Comparison of ENCODE assay signal across 8 mouse cellular contexts in genomic region chr4:41722918-41723351, GRCm38 (mm10). TPM values are rescaled to one million over a fixed set of nuclear protein-coding genes. Genes with fewer than 3 reads are reported as not detected.
DNase-seq lines count a peak whose midpoint lies in the region; ATAC-seq and TF ChIP-seq lines count a peak whose summit lies in the region.

Dctn3 (minus strand) TSS chr4:41723170.

- H3K9me3 ChIP-seq in hindbrain, embryonic 13.5 days, result no peaks in the 10 kb centered on the region

- H3K9ac ChIP-seq in hindbrain, embryonic 13.5 days, result peak within 1 kb of the TSS; percentile 95

- peak within 1 kb of the TSS; percentile 88 for H3K4me2 ChIP-seq in hindbrain, embryonic 13.5 days

- H3K4me1 ChIP-seq in hindbrain, embryonic 13.5 days (replicated peaks), result peaks cover 42% of the 10 kb centered on the region

- peaks cover 25% of the 10 kb centered on the region for H3K36me3 ChIP-seq in hindbrain, embryonic 13.5 days

- in situ Hi-C loops in Patski (cut with MboI; ENCODE audit: low pct_unique_long_range_greater_than_20kb), result loop anchor here (25.0 kb wide), 1 partner anchor 586 kb away; the partner anchor contains the start of gene Ube2r2

- peaks cover 10% of the 10 kb centered on the region for H3K27me3 ChIP-seq in Patski
- H3K27me3 ChIP-seq in hindbrain, embryonic 13.5 days, result peaks cover 43% of the 10 kb centered on the region

- WGBS in hindbrain, embryonic 13.5 days, result under 1% methylated on average over 27 of the region's 27 CpGs

- peak; percentile 97 for ATAC-seq in Patski
- peak; percentile 94 for ATAC-seq in hindbrain, embryonic 13.5 days (ENCODE audit: low FRiP score)

- peak within 1 kb of the TSS; percentile 79 for H3K27ac ChIP-seq in hindbrain, embryonic 13.5 days

- POLR2A ChIA-PET in Patski (lab: Charles Lee), result interaction anchor here (2.2 kb wide), 1 partner anchor 9 kb away, joined by 7 read pairs; the partner anchor contains the start of gene Rpp25l

- H3K4me3 ChIP-seq in hindbrain, embryonic 13.5 days, result peak within 1 kb of the TSS; percentile 82

- peak; percentile 82 for DNase-seq in Patski (ENCODE audit: low read depth, low spot score)
- DNase-seq in cerebellum, postnatal 10 days, result peak; percentile 93
- peak; percentile 84 to 91 for DNase-seq in frontal cortex, postnatal 14 days (ENCODE audit: low spot score in 2 of 2)
- DNase-seq in layer of hippocampus, postnatal 25 days (ENCODE audit: extremely low spot score in 1 of 2, low spot score in 1 of 2), result peak; percentile 72 to 73
- DNase-seq in lung, postnatal 25 days (ENCODE audit: low spot score), result peak; percentile 95
- DNase-seq in retina, embryonic 14.5 days (ENCODE audit: low spot score), result peak; percentile 97
- DNase-seq in thymus, postnatal 4 days, result peak; percentile 81

- no peak for TF ChIP-seq CTCF in Patski (IDR thresholded peaks at IDR 0.05)

- CTCF ChIA-PET in Patski (lab: Charles Lee), result interaction anchor here (1.7 kb wide), 1 partner anchor 20 kb away, joined by 4 read pairs; no protein-coding TSS in a partner anchor

RNA-seq across cellular contexts. Expression of gene Dctn3, which starts in this region (rescaled TPM):
- 116 TPM for polyA plus RNA-seq in Patski (2021)
- polyA plus RNA-seq in hindbrain, embryonic 13.5 days (2015; fragmentation: Nextera tagmentation; extraction: Ambion mirVana), result 301 and 303 TPM in 2 replicates
- 100 to 1,000 TPM; 149 to 172 TPM for total RNA-seq in layer of hippocampus, postnatal 25 days (2021)

Comparison
In these comparisons a context has a peak if more than half of its experiments do, and no peak if none do; other contexts are left out.
1. Peak in every context shown above with its lines: DNase-seq, ATAC-seq, H3K4me3 ChIP-seq and H3K27ac ChIP-seq.